In genomic region chr5:67669436-67669896, GRCm38 (mm10) we compare ENCODE assay signal across 10 mouse cellular contexts.
A peak's percentile ranks its signal among the peaks of the same experiment; 100 is the strongest.
DNase-seq lines count a peak whose midpoint lies in the region; ATAC-seq lines count a peak whose summit lies in the region.
"Had no signal": no experiment of that assay in that cellular context is flagged by ENCODE, and none has a peak within 500 bp of the region (broad histone marks: within the 10 kb centered on the region; RNA-seq: fewer than 3 reads in every experiment).

No protein-coding gene starts in this region.

- no peak overlapping the region for H3K27ac ChIP-seq in kidney, embryonic 16.5 days (ENCODE audit: low read length)
- no peak overlapping the region; the same call in 1 of the 2 replicates for H3K27ac ChIP-seq in heart, embryonic 13.5 days (replicated peaks)
- H3K27ac ChIP-seq in lung, embryonic 16.5 days (ENCODE audit: low read length), result no peak overlapping the region
- H3K27ac ChIP-seq: limb, embryonic 15.5 days; neural tube, embryonic 12.5 days had no signal

- H3K9me3 ChIP-seq in kidney, embryonic 16.5 days (ENCODE audit: low read length), result no peaks in the 10 kb centered on the region
- H3K9me3 ChIP-seq in heart, embryonic 13.5 days, result no peaks in the 10 kb centered on the region
- no peaks in the 10 kb centered on the region for H3K9me3 ChIP-seq in lung, embryonic 16.5 days (ENCODE audit: control insufficient read depth, low read length)
- H3K9me3 ChIP-seq: limb, embryonic 15.5 days; neural tube, embryonic 12.5 days had no signal

- no peaks in the 10 kb centered on the region for H3K4me1 ChIP-seq in kidney, embryonic 16.5 days (ENCODE audit: insufficient read depth, low read length)
- H3K4me1 ChIP-seq in heart, embryonic 13.5 days, result peaks cover 4% of the 10 kb centered on the region; the same call in 1 of the 2 replicates
- no peaks in the 10 kb centered on the region for H3K4me1 ChIP-seq in lung, embryonic 16.5 days (replicated peaks; ENCODE audit: control insufficient read depth, insufficient read depth, low read length)
- H3K4me1 ChIP-seq: neural tube, embryonic 12.5 days had no signal

- WGBS in kidney, embryonic 16.5 days, result 57% methylated on average over 13 of the region's 13 CpGs
- 65% methylated on average over 13 of the region's 13 CpGs for WGBS in heart, embryonic 13.5 days
- WGBS in lung, embryonic 16.5 days, result 39% methylated on average over 13 of the region's 13 CpGs

- H3K4me3 ChIP-seq in kidney, embryonic 16.5 days (ENCODE audit: low read length), result no peak overlapping the region
- H3K4me3 ChIP-seq in heart, embryonic 13.5 days, result no peak overlapping the region
- H3K4me3 ChIP-seq in lung, embryonic 16.5 days (ENCODE audit: low read length), result peak overlapping the region; percentile 4; the same call in 1 of the 2 replicates
- H3K4me3 ChIP-seq: limb, embryonic 15.5 days; neural tube, embryonic 12.5 days had no signal

- peaks cover 4% of the 10 kb centered on the region; the same call in 1 of the 2 replicates for H3K36me3 ChIP-seq in kidney, embryonic 16.5 days (ENCODE audit: insufficient read depth, low read length)
- H3K36me3 ChIP-seq in heart, embryonic 13.5 days, result no peaks in the 10 kb centered on the region
- no peaks in the 10 kb centered on the region for H3K36me3 ChIP-seq in lung, embryonic 16.5 days (ENCODE audit: control insufficient read depth, insufficient read depth, low read length)
- H3K36me3 ChIP-seq: limb, embryonic 15.5 days had no signal

- H3K4me2 ChIP-seq in kidney, embryonic 16.5 days (replicated peaks; ENCODE audit: low read depth, low read length), result no peak overlapping the region
- peak overlapping the region; percentile 5 for H3K4me2 ChIP-seq in heart, embryonic 13.5 days
- H3K4me2 ChIP-seq in lung, embryonic 16.5 days (ENCODE audit: low read depth, low read length), result peak overlapping the region; percentile 47
- H3K4me2 ChIP-seq: limb, embryonic 15.5 days; neural tube, embryonic 12.5 days had no signal

- DNase-seq in kidney, adult 11 months, result peak; percentile 15
- DNase-seq in cerebellum, adult 18-20 months, result peak; percentile 36 to 43
- no peak for DNase-seq in thymus, postnatal 4 days
- no peak for DNase-seq in right cerebral cortex, adult 2 months (ENCODE audit: low spot score in 2 of 2)
- no peak for DNase-seq in spleen, postnatal 10 days (ENCODE audit: low spot score in 2 of 2)

- ATAC-seq in kidney, embryonic 16.5 days (ENCODE audit: low FRiP score, low TSS enrichment), result no peak; the same call in 1 of the 2 replicates
- ATAC-seq in heart, embryonic 13.5 days (ENCODE audit: extremely low read depth, insufficient number of reproducible peaks, low FRiP score, low TSS enrichment), result no peak
- peak; percentile 81 for ATAC-seq in lung, embryonic 16.5 days (ENCODE audit: low read depth)

- H3K9ac ChIP-seq in kidney, embryonic 16.5 days (replicated peaks; ENCODE audit: low read length), result no peak overlapping the region
- H3K9ac ChIP-seq in heart, embryonic 13.5 days, result no peak overlapping the region
- H3K9ac ChIP-seq in lung, embryonic 16.5 days (ENCODE audit: low read length), result no peak overlapping the region
- H3K9ac ChIP-seq: limb, embryonic 15.5 days; neural tube, embryonic 12.5 days had no signal

- no peaks in the 10 kb centered on the region for H3K27me3 ChIP-seq in kidney, embryonic 16.5 days (ENCODE audit: insufficient read depth, low read length)
- H3K27me3 ChIP-seq in heart, embryonic 13.5 days (replicated peaks), result no peaks in the 10 kb centered on the region
- H3K27me3 ChIP-seq in lung, embryonic 16.5 days (ENCODE audit: control insufficient read depth, insufficient read depth, low read depth, low read length), result no peaks in the 10 kb centered on the region
- H3K27me3 ChIP-seq: limb, embryonic 15.5 days; neural tube, embryonic 12.5 days had no signal

Comparison
In these comparisons a context has a peak if more than half of its experiments do, and no peak if none do; other contexts are left out.
1. DNase-seq: peak in kidney, adult 11 months (single experiment) and cerebellum, adult 18-20 months (2 of 2); none in thymus, postnatal 4 days (single experiment), right cerebral cortex, adult 2 months (0 of 2) and spleen, postnatal 10 days (0 of 2).